Mouse (Mus musculus) macrophage (primary cell): ENCODE measurements around the gene Phc3. TPM values are rescaled to one million over a fixed set of nuclear protein-coding genes. Genes with fewer than 3 reads are reported as not detected.
A peak's percentile ranks its signal among the peaks of the same experiment; 100 is the strongest.
"Not testable (repeated sequence)": the region's sequence is repeated elsewhere in the genome, so short reads cannot be mapped to it uniquely, and the experiment has no call there.

Source experiments
- H3K27ac ChIP-seq: fragments of 350-480 bp; formaldehyde crosslinking; 2 replicates; pipeline ENCODE4 v1.9.0; 2021
- H3K36me3 ChIP-seq: fragments of 350-480 bp; formaldehyde crosslinking; 2 replicates; pipeline ENCODE4 v1.9.0; 2021; ENCODE audit errors: inconsistent target
- H3K4me3 ChIP-seq: fragments of 350-480 bp; formaldehyde crosslinking; 2 replicates; pipeline ENCODE4 v1.9.0; 2021; ENCODE audit errors: inconsistent target
- H3K79me2 ChIP-seq: fragments of 350-480 bp; formaldehyde crosslinking; 2 replicates; pipeline ENCODE4 v1.9.0; 2021; ENCODE audit errors: inconsistent target
- WGBS: methylation state at CpG from one replicate; pipeline ENCODE4 v1.1.7; 2026; ENCODE audit warnings: inconsistent platforms; ENCODE audit not compliant: missing documents; 5-methylcytosine and 5-hydroxymethylcytosine counted together
- polyA plus RNA-seq: library from polyadenylated mRNA; stranded (reverse); fragments of 250-400 nt; gene quantifications from 3 replicates; pipeline ENCODE4 v1.2.4, GENCODE M21; 2018; ENCODE audit warnings: inconsistent platforms

Gene Phc3
- polyA plus RNA-seq, 1 experiment from 2014 or later, result 15.8 TPM

DNA sequence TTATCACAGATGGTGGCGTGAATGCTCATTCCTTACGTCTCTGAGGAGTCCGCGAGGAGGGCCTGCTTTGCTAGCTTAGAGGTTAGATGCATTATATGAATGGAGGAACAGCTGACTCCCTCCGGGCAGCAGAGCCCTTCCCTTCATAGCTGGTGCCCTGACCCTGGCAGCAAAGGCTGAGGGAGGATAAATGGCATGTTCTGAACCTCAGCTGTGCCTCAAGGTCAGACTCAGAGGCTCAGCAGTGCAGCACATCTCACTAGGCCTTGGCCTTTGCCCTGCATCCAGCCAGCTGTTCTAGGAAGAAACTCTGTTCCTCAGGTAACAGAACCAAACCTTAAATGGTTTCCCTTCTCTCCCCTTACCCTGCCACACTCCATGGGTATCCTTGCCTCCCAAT is 101.0 kb downstream of the Phc3 start:
- Histone ChIP-seq H3K4me3 (no peak overlapping the region), H3K36me3 (no peaks in the 10 kb centered on the region), H3K79me2 (peaks cover 75% of the 10 kb centered on the region; the same call in 1 of the 2 replicates), H3K27ac (no peak overlapping the region)
- 89% methylated on average over 4 of the region's 5 CpGs for WGBS

DNA sequence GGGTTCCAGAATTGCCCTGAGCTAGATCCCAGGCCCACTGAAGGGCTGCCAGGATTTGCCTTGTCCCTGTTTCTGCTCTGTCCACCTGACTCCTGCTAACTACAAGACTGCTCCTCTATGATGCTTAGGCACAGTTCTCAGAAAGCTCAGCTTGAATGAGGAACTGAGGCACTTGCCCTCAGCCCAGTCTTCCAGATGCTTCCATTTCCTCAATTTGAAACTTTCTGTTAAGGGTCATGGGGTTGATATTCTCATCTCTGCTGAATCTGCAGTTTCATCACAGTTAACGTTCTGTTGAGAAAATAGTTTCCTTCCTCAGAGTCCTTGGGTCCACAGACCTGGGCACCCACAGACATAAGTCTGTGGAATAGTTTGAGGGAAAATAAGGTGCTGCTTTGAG is 104.6 kb downstream of the Phc3 start:
- Histone ChIP-seq H3K27ac (peak overlapping the region; percentile 96), H3K36me3 (no peaks in the 10 kb centered on the region), H3K79me2 (peaks cover 56% of the 10 kb centered on the region; the same call in 1 of the 2 replicates), H3K4me3 (no peak overlapping the region)
- WGBS, result 0% methylated on average over 1 of the region's 1 CpGs

DNA sequence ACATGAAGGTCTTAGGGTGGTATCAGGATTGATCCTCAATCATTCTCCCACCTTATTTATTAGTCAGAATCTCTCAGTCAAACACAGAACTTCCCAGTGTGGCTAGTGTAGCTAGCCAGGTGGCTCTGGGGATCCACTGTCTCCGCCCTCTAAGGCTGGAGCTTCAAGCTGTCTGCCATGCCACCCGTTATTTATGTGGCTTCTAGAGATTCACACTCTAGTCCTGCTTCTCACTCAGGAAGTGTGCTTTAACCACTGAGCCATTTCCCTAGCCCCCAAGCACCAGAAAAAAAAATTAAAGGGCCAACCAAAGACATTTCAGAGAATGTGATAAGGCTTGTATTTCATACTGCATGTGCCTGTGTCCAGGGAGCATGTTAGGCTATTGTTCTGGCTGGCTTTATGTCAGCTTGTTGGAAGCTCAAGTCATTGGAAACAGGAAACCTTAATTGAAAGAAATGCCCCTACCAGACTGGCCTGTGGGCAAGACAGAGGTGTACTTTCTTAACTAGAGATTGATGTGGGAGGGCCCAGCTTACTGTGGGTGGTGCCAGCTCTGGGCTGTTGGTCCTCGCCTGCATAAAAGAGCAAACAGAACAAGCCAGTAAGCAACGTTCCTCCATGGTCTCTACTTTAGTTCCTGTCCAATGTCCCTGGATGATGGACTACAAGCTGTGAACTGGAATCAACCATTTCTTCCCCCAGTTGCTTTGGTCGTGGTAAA is 105.3 kb downstream of the Phc3 start:
- WGBS, result 30% methylated on average over 5 of the region's 5 CpGs

DNA sequence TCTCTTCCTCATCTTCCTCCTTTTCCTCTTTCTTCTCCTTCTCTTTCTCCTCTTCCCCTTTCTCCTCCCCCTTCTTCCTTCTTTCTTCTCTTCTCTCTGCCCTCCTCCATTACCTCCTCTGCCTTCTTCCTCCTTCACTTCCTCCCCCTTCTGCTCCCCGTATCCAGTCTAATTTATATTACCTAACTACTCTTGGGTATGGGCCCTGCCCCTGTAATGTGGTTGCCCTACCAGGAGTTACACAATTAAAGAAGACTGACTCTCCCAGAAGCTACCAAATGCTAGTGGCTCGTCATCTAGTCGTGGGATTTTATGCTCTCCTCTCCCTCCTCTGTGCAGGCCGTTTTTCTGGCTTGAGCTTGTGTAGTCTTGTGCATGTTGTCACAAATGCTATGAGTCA is 108.5 kb downstream of the Phc3 start:
- Histone ChIP-seq H3K36me3 (no peaks in the 10 kb centered on the region), H3K79me2 (peaks cover 29% of the 10 kb centered on the region; the same call in 1 of the 2 replicates), H3K4me3 (no peak overlapping the region), H3K27ac (no peak overlapping the region)
- WGBS, result 11% methylated on average over 4 of the region's 4 CpGs

More for the DNA sequence above, 105.3 kb downstream of the Phc3 start:
- Histone ChIP-seq H3K4me3 (no peak overlapping the region), H3K27ac (peak overlapping the region; percentile 96), H3K79me2 (peaks cover 51% of the 10 kb centered on the region; the same call in 1 of the 2 replicates), H3K36me3 (no peaks in the 10 kb centered on the region)

DNA sequence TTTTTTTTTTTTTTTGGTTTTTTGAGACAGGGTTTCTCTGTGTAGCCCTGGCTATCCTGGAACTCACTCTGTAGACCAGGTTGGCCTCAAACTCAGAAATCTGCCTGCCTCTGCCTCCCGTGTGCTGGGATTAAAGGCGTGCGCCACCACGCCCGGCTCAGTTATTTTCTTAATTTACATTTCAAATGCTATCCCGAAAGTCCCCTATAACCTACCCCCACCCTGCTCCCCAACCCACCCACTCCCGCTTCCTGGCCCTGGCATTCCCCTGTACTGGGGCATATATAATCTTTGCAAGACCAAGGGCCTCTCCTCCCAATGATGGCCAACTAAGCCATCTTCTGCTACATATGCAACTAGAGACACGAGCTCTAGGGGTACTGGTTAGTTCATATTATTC is 109.6 kb downstream of the Phc3 start:
- peaks cover 29% of the 10 kb centered on the region; the same call in 1 of the 2 replicates for H3K79me2 ChIP-seq
- H3K36me3 ChIP-seq, H3K4me3 ChIP-seq, H3K27ac ChIP-seq: not testable (repeated sequence)
- WGBS, result 87% methylated on average over 8 of the region's 8 CpGs

DNA sequence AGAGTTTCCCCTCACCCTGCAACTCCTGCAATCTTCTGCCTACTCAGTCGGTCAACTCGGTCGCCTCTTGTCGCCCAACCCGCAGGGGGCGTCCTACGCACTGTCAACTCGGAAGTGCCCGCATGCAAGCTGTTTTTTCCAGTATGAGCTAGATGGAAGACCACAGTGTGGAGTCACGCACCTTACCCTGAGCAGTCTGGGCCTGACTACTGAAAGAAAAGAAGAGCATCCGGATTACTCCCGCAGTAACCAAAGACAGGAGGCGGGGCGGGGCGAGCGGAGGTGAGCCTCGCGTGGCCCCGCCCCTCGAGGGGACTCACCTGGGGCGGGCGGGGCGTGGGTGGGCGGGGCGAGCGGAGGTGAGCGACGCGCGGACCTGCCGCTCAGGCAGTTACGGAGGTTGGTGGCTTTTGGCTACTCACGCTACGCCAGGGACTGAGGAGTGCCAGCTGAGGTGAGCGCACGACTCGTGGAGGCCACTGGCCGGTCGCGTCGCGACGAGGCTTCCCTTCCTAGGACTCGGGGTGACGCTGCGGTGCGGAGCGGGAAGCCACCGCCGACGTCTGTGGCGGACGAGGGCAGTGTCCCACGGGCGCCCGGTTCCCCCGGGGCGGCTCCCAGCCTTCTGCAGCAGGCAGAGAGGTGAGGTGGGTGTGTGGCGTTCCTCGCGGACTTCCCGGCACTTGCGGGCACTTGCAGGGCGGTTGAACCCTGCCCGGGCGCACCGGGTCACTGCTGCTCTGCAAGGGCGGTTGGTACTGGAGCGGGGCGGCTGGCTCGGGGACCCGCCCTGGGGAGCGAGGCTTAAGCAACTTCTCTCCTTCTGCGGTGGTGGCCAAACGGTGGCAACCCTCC is 113.4 kb downstream of the Phc3 start, which contains the start of gene Gpr160:
Gene Gpr160, plus strand, starts transcription at position 347 of the 855 bp plus-strand sequence.
- Histone ChIP-seq H3K27ac (no peak within 1 kb of the TSS), H3K4me3 (peak within 1 kb of the TSS; percentile 35), H3K36me3 (no peaks in the 10 kb centered on the region), H3K79me2 (peaks cover 12% of the 10 kb centered on the region; the same call in 1 of the 2 replicates)
- 2% methylated on average over 68 of the region's 75 CpGs for WGBS

DNA sequence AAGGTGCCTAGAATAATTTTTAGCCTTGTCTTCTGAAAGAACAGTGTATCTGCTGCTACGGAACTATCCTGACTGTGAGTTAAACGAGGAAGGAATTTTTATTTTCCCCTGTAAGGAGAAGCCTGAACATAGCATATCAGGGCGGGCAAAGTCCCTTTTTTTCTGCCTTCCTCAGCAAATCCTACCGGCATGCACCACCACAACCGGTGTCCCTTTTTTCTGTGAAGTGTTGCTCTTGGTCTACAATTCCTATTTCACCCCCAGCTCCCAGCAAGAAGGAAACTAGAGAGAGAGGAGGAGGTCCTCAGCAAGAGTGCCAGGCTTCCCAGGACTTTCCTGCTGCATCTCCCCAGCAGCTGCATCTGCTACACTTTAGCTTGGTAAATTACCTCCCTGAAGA is 115.6 kb downstream of the Phc3 start:
- Histone ChIP-seq H3K79me2 (peaks cover 6% of the 10 kb centered on the region; the same call in 1 of the 2 replicates), H3K4me3 (no peak overlapping the region), H3K27ac (no peak overlapping the region), H3K36me3 (no peaks in the 10 kb centered on the region)
- WGBS, result 96% methylated on average over 5 of the region's 5 CpGs

DNA sequence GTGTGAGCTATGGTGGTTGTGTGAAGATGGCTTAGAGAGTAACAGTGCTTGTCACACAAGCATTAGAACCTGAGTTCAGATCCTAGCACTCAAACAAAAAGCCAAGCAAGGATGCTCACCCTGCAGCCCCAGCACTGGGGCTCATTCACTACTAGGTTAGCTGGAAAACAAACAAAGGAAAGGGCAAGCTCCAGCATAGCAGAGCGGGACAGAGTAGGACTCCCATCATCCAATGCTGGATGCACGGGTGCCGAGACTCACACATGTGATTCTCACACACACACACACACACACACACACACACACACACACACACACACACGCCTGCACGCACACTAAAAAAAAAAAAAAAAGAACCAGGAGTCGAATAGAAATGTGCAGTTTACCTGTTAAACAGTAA is 117.8 kb downstream of the Phc3 start:
- Histone ChIP-seq H3K79me2 (no peaks in the 10 kb centered on the region; the same call in 1 of the 2 replicates), H3K36me3 (no peaks in the 10 kb centered on the region), H3K27ac (no peak overlapping the region), H3K4me3 (no peak overlapping the region)
- no CpG with 5 or more reads among the region's 6 CpGs for WGBS

Other genes with a start within 250 kb of the Phc3 start
- not detected in 3 replicates for gene Samd7, start 223.1 kb downstream of the Phc3 start, polyA plus RNA-seq
- 60.6 to 83.2 TPM (median 66.4 TPM) in 3 replicates for gene Sec62, start 176.5 kb downstream of the Phc3 start, polyA plus RNA-seq
- 13.3 to 29.8 TPM (median 20.6 TPM) in 3 replicates for gene Gpr160, start 113.5 kb downstream of the Phc3 start, polyA plus RNA-seq
- gene Prkci, start 26.3 kb upstream of the Phc3 start, polyA plus RNA-seq, result 11.7 to 13.3 TPM (median 12.1 TPM) in 3 replicates
- 8.7 to 24.6 TPM (median 11.8 TPM) in 3 replicates for gene Skil, start 125.6 kb upstream of the Phc3 start, polyA plus RNA-seq
- not detected in 3 replicates for gene Cldn11, start 180.5 kb upstream of the Phc3 start, polyA plus RNA-seq